Mouse (Mus musculus) lung, postnatal 25 days (tissue): ENCODE data around the gene Tspan18.

Source experiments
- DNase-seq: peaks from one replicate; pipeline ENCODE4 v3.0.0; 2022; ENCODE audit warnings: low spot score

Tspan18 gene

DNA sequence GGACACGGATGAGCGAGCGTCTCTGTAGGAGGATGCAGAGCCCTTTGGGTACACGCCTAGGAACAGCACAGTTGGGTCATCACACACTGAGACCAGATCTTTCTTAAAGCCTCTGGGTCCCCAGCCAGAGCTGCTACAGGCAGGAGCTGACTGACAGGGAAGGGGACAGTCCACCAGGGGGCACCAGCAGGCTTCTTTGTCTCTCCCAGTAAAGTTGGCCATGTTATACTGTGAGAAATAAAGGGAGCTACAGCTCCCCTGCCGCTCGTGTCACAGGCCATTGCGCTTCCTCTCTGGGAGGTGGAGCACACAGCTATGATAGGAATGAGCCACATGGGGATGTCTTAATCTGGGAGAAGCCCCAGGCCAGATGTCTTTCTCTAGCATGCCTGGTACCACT lies 117.3 kb downstream of the Tspan18 start:
- peak; percentile 78 for DNase-seq

DNA sequence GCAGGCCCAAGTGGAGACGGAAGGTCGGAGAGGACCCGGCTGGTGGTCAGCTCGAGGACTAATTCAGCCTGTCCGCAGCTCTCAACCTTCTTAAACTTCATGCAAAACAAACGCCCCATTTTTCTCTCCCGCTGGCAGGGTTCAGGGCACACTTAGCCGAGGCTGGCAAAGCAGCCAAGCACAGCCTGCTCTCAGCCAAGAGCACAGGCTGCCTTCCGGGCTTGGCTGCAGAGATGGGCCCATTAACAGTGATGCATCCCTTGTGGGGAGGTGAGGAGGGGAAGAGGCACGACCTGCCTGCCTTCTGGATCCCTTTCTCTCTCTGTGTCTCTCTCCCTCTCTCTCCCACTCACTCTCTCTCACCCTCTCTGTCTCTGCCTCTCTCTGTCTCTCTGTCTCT lies 118.5 kb downstream of the Tspan18 start:
- DNase-seq = no peak

DNA sequence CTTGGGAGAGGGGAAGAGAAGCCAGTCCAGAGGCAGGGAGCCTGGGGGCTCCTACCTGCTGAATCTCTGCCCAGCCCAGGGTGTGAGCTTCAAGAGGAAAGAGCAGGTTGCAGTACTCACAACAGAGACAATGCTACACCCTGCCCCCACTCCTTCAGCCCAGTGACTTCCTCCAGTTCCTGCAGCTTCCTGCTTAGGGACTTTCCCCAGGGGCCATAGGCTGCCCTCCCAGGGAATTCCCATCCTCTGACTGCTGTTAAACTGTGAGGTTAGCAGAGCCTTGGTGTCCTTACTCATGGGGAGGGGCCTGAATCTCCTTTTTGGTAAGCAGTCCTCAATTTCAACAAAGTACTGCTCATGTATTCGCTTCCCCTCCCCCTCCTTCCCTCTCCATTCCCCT lies 120.1 kb downstream of the Tspan18 start:
- peak; percentile 20 for DNase-seq

DNA sequence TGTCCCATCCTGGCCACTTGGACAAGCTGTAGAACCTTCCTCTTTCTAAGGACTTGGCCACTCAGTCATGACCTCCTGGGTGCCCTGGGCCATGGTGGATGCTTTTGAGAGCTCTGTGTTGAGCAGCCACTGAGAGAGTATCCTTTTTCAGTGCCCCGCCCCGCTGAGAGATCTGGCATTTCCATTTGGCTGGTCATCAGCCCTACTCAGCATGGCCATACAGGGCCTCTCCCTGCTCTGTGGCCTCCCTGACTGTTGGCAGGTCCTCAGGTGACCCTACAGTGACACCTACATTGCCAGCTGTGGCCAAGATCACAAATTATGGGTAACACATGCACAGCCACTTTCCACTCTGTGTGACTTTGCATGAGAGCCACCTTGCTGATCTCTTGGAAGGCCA lies 121.4 kb downstream of the Tspan18 start:
- DNase-seq = no peak

DNA sequence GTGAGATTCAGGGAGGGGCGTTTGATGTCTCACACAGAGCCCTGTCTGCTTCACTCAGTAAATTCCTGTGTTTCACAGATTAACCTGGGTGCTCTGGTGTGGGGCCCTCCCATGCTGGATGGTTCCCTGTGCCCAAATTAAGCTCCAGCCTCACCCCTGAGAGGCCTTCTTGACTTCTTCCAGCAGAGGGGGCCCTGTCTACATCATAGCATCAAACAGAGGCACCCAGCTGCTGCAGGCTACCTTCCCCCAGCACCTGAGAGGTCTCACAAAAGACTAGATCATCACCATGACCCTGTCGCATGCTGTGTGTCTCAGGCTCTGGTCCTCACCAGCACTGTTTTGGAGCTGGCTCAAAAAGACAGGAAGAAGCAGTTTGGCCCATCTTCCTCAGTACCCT lies 121.9 kb downstream of the Tspan18 start:
- DNase-seq = no peak

DNA sequence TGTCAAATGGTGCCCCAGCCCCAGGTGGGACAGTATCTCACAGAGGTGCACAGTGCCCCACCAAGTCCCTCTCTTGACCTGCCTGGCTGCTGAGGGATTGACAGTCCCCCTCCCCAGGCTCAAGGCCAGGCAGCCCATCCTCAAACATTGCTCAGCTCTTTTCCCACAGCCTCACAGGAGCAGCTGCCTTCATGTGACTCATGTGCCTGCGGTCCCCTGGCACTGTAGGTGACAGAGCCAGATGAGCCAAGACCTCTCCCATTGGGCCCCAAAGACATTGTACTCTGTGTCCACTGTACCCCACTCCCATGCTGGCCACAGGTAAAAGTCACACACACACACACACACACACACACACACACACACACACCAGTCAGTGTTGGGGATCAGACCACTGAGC lies 128.2 kb downstream of the Tspan18 start:
- DNase-seq = no peak

DNA sequence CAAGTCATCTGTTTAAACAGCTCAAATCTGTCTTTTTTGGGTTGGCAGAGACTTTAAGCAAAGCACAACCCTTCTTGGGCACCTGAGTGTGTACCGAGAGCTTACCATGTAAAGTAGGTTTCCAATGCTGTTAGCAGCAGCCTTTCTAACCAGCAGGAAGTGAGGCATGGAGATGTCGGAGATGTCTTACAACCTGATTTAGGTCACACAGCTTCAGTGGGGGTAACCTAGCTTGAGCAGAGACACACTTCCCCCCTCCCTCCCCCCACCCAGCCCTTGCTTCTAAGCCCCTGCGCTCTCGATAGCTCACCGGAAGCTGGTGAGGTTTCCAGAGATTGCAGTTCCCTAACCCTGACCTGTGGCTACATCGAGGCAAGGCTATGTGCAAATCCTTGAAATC lies 129.7 kb downstream of the Tspan18 start:
- no peak for DNase-seq

DNA sequence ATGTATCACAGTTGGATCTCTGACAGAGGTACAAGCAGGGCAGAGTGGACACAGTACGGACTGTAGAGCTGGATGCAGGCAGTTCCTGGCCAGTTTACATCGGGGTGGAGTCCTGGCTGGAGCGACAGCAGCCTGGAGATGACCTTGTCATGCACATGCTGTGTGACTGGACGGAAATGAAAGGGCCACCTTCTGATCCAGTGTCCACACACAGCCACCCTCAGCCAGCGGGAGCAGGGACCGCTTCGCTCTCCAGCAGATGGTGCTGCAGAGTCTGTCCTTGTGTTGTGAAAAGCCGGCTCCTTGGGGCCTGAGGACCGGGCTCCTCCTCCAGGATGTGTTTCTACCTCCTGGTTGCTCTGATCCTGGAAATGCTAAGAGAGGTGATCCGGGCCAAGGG lies 130.6 kb downstream of the Tspan18 start:
- DNase-seq = no peak

DNA sequence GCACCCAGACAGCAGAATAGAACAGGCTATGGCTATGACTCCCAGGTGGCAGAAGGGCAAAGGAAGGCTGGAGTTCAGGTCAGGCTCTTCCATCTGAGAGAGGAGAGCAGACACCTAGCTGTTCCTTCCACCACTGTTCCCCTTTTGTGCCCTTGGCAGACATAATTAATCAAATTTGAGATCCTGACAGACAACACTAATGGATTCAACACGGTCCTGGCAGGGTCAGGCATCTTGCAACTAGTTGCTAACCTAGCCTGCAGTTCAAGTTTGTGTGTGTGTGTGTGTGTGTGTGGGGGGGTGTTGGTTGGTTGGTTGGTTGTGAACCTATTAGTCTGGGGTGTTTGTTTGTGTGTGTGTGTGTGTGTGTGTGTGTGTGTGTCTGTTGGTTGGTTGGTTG lies 131.5 kb downstream of the Tspan18 start:
- no peak for DNase-seq

DNA sequence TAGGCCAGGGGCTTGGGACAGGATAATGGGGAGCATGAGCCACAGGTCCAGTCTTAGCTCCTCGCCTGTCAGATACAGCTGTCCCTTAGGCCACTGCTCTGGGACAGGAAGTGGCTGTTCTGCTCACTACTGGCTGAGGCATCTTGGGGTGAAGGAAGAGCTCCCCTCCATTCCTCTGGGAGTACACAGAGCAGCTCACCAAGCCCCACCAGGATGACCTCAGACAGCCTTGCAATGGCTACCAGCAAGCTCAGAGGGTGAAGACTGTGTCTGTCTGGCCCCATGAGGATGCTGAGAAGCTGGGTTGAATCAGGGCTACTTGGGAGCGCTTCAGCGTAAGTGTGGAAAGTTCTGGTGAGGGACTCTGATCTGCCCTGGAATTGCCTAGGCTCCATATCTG lies 132.3 kb downstream of the Tspan18 start:
- DNase-seq = no peak

DNA sequence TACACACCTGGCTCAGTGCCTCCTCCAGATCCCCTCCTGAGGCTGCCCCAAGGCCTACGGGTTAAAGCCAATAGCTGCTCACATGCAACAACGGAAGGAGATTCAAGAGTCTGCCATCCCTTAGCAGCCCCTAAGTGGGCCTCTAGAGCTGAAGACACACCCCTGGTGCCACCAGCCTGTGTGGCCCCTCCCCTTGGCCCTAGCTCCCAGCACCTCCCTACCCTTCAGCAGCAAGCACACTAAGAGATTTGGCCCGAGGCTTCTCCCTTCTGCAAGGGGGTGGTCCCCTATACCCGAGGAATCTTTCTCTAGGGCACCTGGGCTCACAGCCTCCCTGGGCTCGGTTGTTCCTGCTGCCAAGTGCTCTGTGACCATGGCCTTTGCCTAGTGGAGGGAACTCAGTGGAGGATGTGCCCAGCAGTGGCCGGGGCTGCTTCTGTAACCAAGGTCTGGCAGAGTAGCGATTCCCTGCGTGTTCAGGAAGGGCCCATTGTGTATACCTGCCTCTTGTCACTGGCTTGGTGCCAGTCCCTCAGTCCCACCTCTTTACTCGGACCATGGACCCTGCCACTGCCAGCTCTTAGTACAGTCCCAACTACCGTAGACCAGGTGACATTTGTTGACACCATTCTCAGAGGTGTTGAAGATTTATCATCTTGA lies 133.5 kb downstream of the Tspan18 start:
- DNase-seq = no peak

DNA sequence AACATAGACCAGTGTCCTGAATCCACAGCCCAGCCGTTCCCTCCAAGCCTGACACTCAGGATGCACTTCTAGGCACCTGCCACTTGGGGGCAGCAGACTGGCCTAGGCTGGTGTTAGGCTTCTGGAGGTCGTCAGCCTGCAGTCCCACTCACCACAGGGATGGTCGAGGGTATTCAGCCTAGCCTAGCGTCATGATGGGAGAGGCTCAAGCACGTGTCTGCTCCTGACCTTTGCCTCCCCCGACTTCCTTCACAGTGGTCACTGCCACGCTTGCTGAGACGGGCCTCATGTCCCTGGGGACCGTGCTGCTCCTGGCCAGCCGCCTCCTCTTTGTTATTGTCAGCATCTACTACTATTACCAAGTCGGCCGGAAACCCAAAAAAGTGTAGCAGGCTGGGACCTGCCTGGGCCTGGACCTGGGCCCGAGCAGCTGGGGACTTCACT lies 134.8 kb downstream of the Tspan18 start:
- DNase-seq = peak; percentile 67

DNA sequence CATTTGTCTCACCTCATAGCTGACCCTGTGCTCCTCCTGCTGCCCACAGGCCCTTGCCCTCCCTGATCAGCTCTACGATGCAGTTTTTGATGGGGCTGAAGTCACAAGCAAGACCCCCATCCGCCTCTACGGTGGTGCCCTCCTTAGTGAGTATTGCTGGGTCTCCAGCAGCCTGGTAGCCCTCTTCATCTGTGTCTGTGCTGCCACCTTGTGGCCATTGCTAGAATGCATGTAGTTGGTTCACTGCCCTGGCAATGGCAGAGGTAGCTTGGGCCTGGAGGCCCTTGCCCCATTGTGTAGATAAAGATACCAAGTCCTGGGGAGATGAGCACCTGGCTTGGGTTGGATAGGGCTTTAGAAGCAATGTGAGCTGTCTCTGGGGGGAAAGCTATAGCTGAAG lies 135.5 kb downstream of the Tspan18 start:
- DNase-seq = peak; percentile 93

DNA sequence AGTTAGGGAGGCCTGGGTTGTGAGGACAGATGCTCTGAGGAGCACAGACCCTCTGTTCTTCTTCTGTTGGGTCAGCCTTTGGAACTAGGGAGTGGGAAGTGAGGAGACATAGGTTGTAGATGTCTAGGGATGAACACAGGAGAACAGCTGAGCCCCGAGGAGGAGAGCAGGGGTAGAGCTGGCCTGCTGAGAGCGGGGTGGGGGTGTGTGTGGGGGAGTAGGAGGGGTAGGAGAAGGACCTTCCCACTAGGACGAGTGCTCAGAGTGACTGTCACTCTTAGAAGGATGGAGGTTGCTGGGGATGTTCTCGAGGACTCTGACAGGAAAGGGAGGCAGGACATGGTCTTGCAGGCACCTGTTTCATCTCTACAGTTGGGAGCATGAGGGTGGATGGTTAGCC lies 140.5 kb downstream of the Tspan18 start:
- no peak for DNase-seq

DNA sequence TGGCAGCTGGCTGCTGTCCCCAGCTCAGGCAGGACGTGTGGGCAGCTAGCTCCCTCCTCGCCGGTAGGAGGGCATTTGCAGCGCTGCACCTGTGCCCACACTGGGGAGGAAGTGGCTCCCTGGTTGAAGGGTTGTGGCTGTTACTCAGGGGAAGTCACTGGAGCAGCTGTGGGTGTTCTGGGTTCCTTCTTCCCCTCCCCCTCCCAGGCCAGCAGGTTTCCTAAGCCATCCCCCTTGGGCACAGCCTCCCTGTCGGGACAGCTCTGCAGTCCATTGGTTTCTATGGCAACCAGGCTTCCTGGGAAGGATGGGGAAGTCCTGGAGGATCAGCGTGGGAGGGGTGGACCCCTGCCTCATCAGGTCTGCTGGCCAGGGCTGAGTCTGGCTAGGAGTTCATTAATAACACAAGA lies 141.6 kb downstream of the Tspan18 start:
- DNase-seq = peak; percentile 57

DNA sequence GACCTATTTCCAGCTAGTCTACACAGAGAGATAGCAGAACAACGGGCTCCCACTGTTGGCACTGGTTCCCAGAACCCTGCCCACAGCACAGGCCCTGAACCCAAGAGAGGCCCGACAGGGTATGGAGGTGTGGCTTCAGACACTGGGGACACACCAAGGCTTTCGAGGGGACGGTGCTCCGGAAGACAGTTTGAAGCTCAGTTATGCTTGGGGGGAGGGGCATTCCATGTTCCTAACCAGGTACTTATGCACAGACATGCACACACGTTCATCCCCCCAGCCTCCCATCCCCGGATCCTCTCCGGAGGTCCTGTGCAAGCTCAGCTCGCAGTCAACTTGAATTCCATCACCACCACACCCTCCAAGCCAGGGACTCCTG lies 142.1 kb downstream of the Tspan18 start:
- no peak for DNase-seq

DNA sequence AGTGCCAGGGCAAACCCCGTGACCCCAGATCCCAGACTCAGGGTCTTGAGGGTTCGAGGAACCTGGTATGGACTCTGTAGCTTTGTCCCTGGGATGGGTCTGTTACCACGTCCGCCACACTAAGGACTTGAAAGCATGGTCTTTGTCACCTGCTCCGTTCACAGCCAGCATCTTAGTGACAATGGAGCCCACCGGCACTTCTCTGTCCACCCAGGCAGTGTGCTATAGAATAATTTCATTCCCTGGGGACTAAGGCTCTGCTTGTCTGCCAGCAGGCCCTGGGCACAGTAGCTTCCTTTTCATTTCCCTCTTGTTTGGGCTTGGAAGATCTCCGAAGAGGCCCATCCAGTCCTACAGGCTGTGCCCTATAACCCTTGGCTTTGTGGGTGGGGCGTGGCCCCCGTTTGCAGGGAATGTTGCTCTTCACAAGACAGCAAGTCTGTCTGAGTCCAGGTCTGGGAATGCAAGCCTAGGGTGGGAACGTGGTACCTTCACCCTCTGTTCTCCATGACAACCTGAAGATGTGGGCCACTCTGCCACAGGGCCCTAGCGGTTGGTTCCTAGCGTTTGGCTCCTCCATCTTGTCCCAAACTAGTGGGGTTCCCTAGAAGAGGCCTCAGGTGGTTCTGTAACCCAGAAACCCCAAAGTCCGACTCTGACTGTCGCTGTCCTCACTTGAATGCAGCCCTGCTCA lies 142.7 kb downstream of the Tspan18 start:
- no peak for DNase-seq

DNA sequence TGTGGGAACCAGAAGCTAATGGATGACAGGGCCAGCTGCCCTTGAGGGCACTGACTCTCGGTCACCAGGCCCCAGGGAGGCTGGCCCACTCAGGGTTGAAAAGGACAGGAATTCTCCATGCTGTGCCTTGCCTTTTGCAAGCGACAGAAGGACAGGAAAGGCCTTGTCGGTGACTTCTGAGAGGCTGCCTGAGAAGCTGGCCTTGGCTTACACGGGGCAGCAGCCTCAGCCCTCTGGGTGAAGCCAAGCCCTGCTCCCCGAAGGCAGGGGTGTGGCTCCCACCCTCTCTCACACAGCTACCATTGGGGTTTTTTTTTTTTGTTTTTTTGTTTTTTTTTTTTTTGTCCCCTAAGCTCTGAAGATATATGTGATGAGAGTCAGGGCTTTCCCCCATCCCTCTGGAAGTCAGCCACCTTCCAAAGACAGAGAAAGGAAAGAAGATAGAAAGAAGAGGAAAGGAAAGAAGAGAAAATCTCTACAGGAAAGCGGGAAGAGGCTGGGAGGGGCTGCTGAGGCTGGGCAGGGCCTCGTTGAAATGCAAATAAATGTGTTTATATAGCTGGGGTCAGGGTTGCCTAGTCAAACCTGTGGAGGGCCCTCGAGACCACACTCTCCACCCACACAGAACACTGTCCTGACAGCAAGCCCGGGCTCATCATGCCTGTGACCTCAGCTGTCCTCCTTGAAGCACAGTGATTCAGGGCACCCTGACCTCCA lies 143.4 kb downstream of the Tspan18 start:
- no peak for DNase-seq

DNA sequence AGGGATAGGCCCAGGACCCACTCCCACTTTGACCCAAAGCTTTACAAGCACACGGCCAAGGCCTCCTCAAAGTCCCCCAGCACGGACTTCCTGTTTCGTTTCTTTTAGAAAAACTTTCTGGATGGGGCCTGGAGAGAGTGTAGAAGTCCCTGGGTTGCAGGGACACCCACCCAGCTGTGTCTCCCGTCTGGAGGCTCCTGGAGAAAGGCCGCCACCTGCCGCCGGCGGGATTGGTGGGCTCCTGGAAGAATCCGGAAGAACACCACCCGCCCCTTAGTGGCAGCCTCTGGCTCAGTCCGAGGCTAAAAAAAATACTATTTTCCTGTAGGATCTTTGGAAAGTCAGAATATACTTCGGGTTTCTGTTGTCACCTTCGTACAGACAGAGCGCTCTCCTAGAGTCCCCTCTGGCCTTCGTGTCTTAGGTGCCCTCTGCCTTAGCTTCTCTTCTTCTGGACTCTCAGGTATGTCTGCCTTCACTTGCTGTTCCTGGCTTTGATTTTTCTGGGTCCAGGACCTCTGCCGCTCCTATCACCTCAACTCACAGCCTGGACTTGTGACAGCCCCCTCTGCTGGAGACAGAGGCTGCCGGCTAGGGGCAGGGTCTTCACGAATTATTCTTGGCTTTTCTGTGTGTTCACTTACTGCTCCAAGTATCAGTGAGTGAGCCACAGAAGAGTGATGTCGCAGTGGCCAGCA lies 145.4 kb downstream of the Tspan18 start:
- DNase-seq = no peak

DNA sequence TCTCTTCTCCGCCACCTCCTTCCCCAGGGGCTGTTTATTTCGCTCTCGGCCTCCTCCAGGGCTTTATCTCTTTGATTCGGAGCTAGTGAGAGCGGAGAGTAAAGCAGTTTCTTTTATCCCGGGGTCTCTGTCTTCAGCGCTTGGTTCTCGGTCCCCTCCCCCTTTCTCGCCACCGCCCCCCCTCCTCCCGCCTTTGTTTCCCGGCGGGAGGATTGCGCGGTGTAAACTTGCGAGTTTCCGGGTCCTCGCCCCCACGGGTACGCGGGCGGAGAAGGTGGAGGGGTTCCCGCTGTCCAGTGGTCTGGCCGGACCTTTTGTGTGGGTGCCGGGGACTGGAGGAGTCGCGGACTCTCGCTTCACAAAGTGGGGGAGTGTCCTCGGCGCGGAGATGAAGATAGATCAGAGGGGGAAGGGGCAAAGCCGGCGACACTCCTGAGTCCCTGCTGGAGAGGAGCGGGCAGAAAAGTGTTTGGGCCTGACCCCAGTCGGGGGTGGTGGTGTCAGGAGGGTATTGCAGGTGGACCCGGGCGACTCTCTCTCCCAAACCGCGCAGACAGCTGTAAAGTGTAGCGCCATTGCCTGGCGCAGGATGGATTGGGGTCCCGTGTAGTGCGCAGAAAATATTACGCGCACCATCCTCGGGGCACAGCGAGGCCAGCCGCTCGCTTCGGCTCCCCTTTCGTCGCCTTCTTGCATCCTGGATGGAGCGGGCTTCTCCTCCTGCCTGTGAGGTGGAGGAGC lies 146.1 kb downstream of the Tspan18 start:
- DNase-seq = no peak

DNA sequence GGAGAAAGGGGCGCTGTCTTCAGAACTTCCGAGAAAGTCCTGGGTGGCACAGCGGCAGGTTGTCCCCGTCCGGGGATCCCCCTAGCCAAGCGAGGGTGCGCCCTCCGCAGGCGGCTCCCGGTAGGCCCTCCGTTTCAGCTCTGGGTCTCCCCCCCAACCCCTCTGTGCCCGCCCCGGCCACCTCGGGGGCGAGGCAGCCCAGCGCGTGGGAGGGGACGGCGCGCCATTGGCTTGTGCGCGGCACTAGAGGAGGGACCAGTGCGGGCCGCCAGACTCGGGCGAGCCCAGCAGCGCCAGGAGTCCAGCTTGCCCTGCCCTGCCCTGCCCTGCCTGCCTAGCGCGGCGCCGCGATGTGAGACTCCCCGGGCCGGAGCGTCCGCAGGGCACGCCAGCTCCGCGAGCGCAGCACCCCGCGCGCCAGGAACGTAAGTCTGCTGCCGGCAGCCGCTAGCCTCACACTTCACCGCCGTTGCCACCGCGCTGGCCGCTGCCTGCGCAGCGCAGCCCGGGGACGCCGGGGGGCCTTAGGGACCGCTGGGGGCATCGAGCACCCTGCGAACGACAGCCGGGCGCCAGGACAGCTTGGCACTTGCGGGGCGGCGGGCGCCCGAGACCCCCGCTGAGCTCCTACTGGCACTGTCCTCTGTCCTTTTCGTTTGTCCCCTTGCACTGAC lies 146.8 kb downstream of the Tspan18 start, which contains the start of gene Trp53i11:
Gene Trp53i11, plus strand, starts transcription at position 226 of the 674 bp plus-strand sequence.
- peak; percentile 91 for DNase-seq
